Mouse (Mus musculus): ENCODE measurements at regions not wholly inside any gene's neighbourhood (a gene's known extent, or its start where the extent isn't known, plus 50 kb on each side); places are given as distances from the start of the nearest gene placed in this dataset.

GRCm38 (mm10) chr15:67901191-67901601 lies 1400.5 kb upstream of the Lrrc6 start:
- no peak for DNase-seq (ENCODE audit: low spot score in 2 of 2)

- no peak for DNase-seq (ENCODE audit: low spot score in 2 of 2)
These were observed 1399.1 kb upstream of the Lrrc6 start for GRCm38 (mm10) chr15:67899772-67900171.

- peak; percentile 37 to 53 for DNase-seq (ENCODE audit: low spot score in 2 of 2)
These were observed 1398.3 kb upstream of the Lrrc6 start for GRCm38 (mm10) chr15:67898959-67899403.

GRCm38 (mm10) chr15:67892066-67892465 lies 1391.4 kb upstream of the Lrrc6 start:
- DNase-seq (ENCODE audit: low spot score in 2 of 2), result no peak

- DNase-seq (ENCODE audit: low spot score in 2 of 2), result no peak
These were observed 1390.0 kb upstream of the Lrrc6 start for GRCm38 (mm10) chr15:67890612-67891304.

- no peak for DNase-seq (ENCODE audit: low spot score in 2 of 2)
These were observed 1387.8 kb upstream of the Lrrc6 start for GRCm38 (mm10) chr15:67888548-67888947.

- DNase-seq (ENCODE audit: low spot score in 2 of 2), result no peak
These were observed 1354.6 kb upstream of the Lrrc6 start for GRCm38 (mm10) chr15:67855291-67855690.

GRCm38 (mm10) chr15:67850118-67850517 lies 1349.4 kb upstream of the Lrrc6 start:
- peak in 1 of 2 experiments; percentile 8 for DNase-seq (ENCODE audit: low spot score in 2 of 2)

- no peak for DNase-seq (ENCODE audit: low spot score in 2 of 2)
These were observed 1345.0 kb upstream of the Lrrc6 start for GRCm38 (mm10) chr15:67845707-67846106.

GRCm38 (mm10) chr15:67840671-67841070 lies 1340.0 kb upstream of the Lrrc6 start:
- DNase-seq (ENCODE audit: low spot score in 2 of 2), result peak; percentile 35 to 51

GRCm38 (mm10) chr15:67825796-67826484 lies 1325.2 kb upstream of the Lrrc6 start:
- no peak for DNase-seq (ENCODE audit: low spot score in 2 of 2)

GRCm38 (mm10) chr15:67823226-67823625 lies 1322.5 kb upstream of the Lrrc6 start:
- DNase-seq (ENCODE audit: low spot score in 2 of 2), result no peak

GRCm38 (mm10) chr15:67799871-67800270 lies 1299.2 kb upstream of the Lrrc6 start:
- DNase-seq (ENCODE audit: low spot score in 2 of 2), result no peak

- DNase-seq (ENCODE audit: low spot score in 2 of 2), result no peak
These were observed 1294.9 kb upstream of the Lrrc6 start for GRCm38 (mm10) chr15:67795578-67795977.

GRCm38 (mm10) chr15:67792822-67793221 lies 1292.1 kb upstream of the Lrrc6 start:
- no peak for DNase-seq (ENCODE audit: low spot score in 2 of 2)

- DNase-seq (ENCODE audit: low spot score in 2 of 2), result no peak
These were observed 1287.9 kb upstream of the Lrrc6 start for GRCm38 (mm10) chr15:67788587-67788986.

- no peak for DNase-seq (ENCODE audit: low spot score in 2 of 2)
These were observed 1284.9 kb upstream of the Lrrc6 start for GRCm38 (mm10) chr15:67785583-67785982.

- no peak for DNase-seq (ENCODE audit: low spot score in 2 of 2)
These were observed 1283.0 kb upstream of the Lrrc6 start for GRCm38 (mm10) chr15:67783754-67784153.

- no peak for DNase-seq (ENCODE audit: low spot score in 2 of 2)
These were observed 1281.8 kb upstream of the Lrrc6 start for GRCm38 (mm10) chr15:67782505-67782904.

- DNase-seq (ENCODE audit: low spot score in 2 of 2), result no peak
These were observed 1280.1 kb upstream of the Lrrc6 start for GRCm38 (mm10) chr15:67780856-67781255.

GRCm38 (mm10) chr15:67767624-67768023 lies 1266.9 kb upstream of the Lrrc6 start:
- no peak for DNase-seq (ENCODE audit: low spot score in 2 of 2)

GRCm38 (mm10) chr15:67759221-67759620 lies 1258.5 kb upstream of the Lrrc6 start:
- DNase-seq (ENCODE audit: low spot score in 2 of 2), result no peak

- DNase-seq (ENCODE audit: low spot score in 2 of 2), result no peak
These were observed 1249.9 kb upstream of the Lrrc6 start for GRCm38 (mm10) chr15:67750582-67750981.

Data from frontal cortex, postnatal 14 days (tissue).